Mouse (Mus musculus): Measurements from ENCODE around the gene Nfkbia. TPM values are rescaled to one million over a fixed set of nuclear protein-coding genes. Genes with fewer than 3 reads are reported as not detected.

Nfkbia gene
- polyA plus RNA-seq, 1 experiment from 2014 or later = 119 TPM

- Histone ChIP-seq H3K4me2 (replicated peaks; ENCODE audit: low read depth) (no peak overlapping the region), H3K9ac (ENCODE audit: low read length) (no peak overlapping the region), H3K27ac (replicated peaks) (peak overlapping the region; percentile 82), H3K4me3 (ENCODE audit: low read depth, low read length) (no peak overlapping the region), H3K27me3 (ENCODE audit: control insufficient read depth, insufficient read depth, low read length) (no peaks in the 10 kb centered on the region), H3K9me3 (ENCODE audit: control insufficient read depth, low read length) (no peaks in the 10 kb centered on the region), H3K36me3 (ENCODE audit: control insufficient read depth, insufficient read depth, low read length) (no peaks in the 10 kb centered on the region), H3K4me1 (replicated peaks; ENCODE audit: control insufficient read depth, insufficient read depth) (peaks cover 16% of the 10 kb centered on the region; the same call in 1 of the 2 replicates)
- 75% methylated on average over 11 of the region's 11 CpGs for WGBS
- DNase-seq (ENCODE audit: low spot score) = no peak
- no peak for ATAC-seq (ENCODE audit: low FRiP score, low TSS enrichment)
- TF ChIP-seq EP300 (optimal IDR thresholded peaks at IDR 0.05) (no peak), CTCF (IDR thresholded peaks at IDR 0.05; ENCODE audit: low read depth) (no peak)
Measured at GRCm38 (mm10) chr12:55447396-55447760, 45.1 kb downstream of the Nfkbia start.

- H3K27me3 ChIP-seq (ENCODE audit: control insufficient read depth, insufficient read depth, low read length) = no peaks in the 10 kb centered on the region
- H3K4me3 ChIP-seq (ENCODE audit: low read depth, low read length) = no peak overlapping the region
- H3K4me1 ChIP-seq (replicated peaks; ENCODE audit: control insufficient read depth, insufficient read depth) = peaks cover 17% of the 10 kb centered on the region; the same call in 1 of the 2 replicates
- no peak overlapping the region for H3K4me2 ChIP-seq (replicated peaks; ENCODE audit: low read depth)
- 23% methylated on average over 13 of the region's 13 CpGs for WGBS
- ATAC-seq (ENCODE audit: low FRiP score, low TSS enrichment) (peak; percentile 75), DNase-seq (ENCODE audit: low spot score) (peak; percentile 56)
- H3K27ac ChIP-seq (replicated peaks) = peak overlapping the region; percentile 82
- H3K9ac ChIP-seq (ENCODE audit: low read length) = 0 out of 2 replicates have a peak overlapping the region, but pooled peaks have one; percentile 28
- no peaks in the 10 kb centered on the region for H3K9me3 ChIP-seq (ENCODE audit: control insufficient read depth, low read length)
- TF ChIP-seq EP300 (optimal IDR thresholded peaks at IDR 0.05) (no peak), CTCF (IDR thresholded peaks at IDR 0.05; ENCODE audit: low read depth) (no peak)
- no peaks in the 10 kb centered on the region for H3K36me3 ChIP-seq (ENCODE audit: control insufficient read depth, insufficient read depth, low read length)
Measured at GRCm38 (mm10) chr12:55446746-55447395, 45.6 kb downstream of the Nfkbia start.

- TF ChIP-seq CTCF (IDR thresholded peaks at IDR 0.05; ENCODE audit: low read depth) (no peak), EP300 (optimal IDR thresholded peaks at IDR 0.05) (no peak)
- Histone ChIP-seq H3K27me3 (ENCODE audit: control insufficient read depth, insufficient read depth, low read length) (no peaks in the 10 kb centered on the region), H3K4me1 (replicated peaks; ENCODE audit: control insufficient read depth, insufficient read depth) (peaks cover 17% of the 10 kb centered on the region; the same call in 1 of the 2 replicates), H3K36me3 (ENCODE audit: control insufficient read depth, insufficient read depth, low read length) (no peaks in the 10 kb centered on the region), H3K4me3 (ENCODE audit: low read depth, low read length) (no peak overlapping the region), H3K9ac (ENCODE audit: low read length) (no peak overlapping the region), H3K4me2 (replicated peaks; ENCODE audit: low read depth) (no peak overlapping the region), H3K9me3 (ENCODE audit: control insufficient read depth, low read length) (no peaks in the 10 kb centered on the region), H3K27ac (replicated peaks) (peak overlapping the region; percentile 82)
- WGBS = 88% methylated on average over 4 of the region's 4 CpGs
- DNase-seq (ENCODE audit: low spot score) (no peak), ATAC-seq (ENCODE audit: low FRiP score, low TSS enrichment) (no peak)
Measured at GRCm38 (mm10) chr12:55446366-55446745, 46.1 kb downstream of the Nfkbia start.

GRCm38 (mm10) chr12:55445583-55445982, 46.9 kb downstream of the Nfkbia start:
- H3K4me3 ChIP-seq (ENCODE audit: low read depth, low read length) = no peak overlapping the region
- no peak overlapping the region for H3K4me2 ChIP-seq (replicated peaks; ENCODE audit: low read depth)
- WGBS = 82% methylated on average over 4 of the region's 4 CpGs
- peaks cover 17% of the 10 kb centered on the region; the same call in 1 of the 2 replicates for H3K4me1 ChIP-seq (replicated peaks; ENCODE audit: control insufficient read depth, insufficient read depth)
- no peak for ATAC-seq (ENCODE audit: low FRiP score, low TSS enrichment)
- no peak overlapping the region for H3K9ac ChIP-seq (ENCODE audit: low read length)
- DNase-seq (ENCODE audit: low spot score) = no peak
- TF ChIP-seq CTCF (IDR thresholded peaks at IDR 0.05; ENCODE audit: low read depth) = no peak
- TF ChIP-seq EP300 (optimal IDR thresholded peaks at IDR 0.05) = no peak
- H3K27me3 ChIP-seq (ENCODE audit: control insufficient read depth, insufficient read depth, low read length) = no peaks in the 10 kb centered on the region
- H3K9me3 ChIP-seq (ENCODE audit: control insufficient read depth, low read length) = no peaks in the 10 kb centered on the region
- peak overlapping the region; percentile 82; the same call in 1 of the 2 replicates for H3K27ac ChIP-seq (replicated peaks)
- H3K36me3 ChIP-seq (ENCODE audit: control insufficient read depth, insufficient read depth, low read length) = no peaks in the 10 kb centered on the region

GRCm38 (mm10) chr12:55444031-55444451, 48.4 kb downstream of the Nfkbia start:
- 69% methylated on average over 4 of the region's 4 CpGs for WGBS
- H3K36me3 ChIP-seq (ENCODE audit: control insufficient read depth, insufficient read depth, low read length) = no peaks in the 10 kb centered on the region
- no peak overlapping the region for H3K4me3 ChIP-seq (ENCODE audit: low read depth, low read length)
- no peaks in the 10 kb centered on the region for H3K27me3 ChIP-seq (ENCODE audit: control insufficient read depth, insufficient read depth, low read length)
- TF ChIP-seq EP300 (optimal IDR thresholded peaks at IDR 0.05) = no peak
- no peak for TF ChIP-seq CTCF (IDR thresholded peaks at IDR 0.05; ENCODE audit: low read depth)
- DNase-seq (ENCODE audit: low spot score) = no peak
- H3K9ac ChIP-seq (ENCODE audit: low read length) = no peak overlapping the region
- peak overlapping the region; percentile 49; the same call in 1 of the 2 replicates for H3K27ac ChIP-seq (replicated peaks)
- ATAC-seq (ENCODE audit: low FRiP score, low TSS enrichment) = no peak
- no peaks in the 10 kb centered on the region for H3K9me3 ChIP-seq (ENCODE audit: control insufficient read depth, low read length)
- no peak overlapping the region for H3K4me2 ChIP-seq (replicated peaks; ENCODE audit: low read depth)
- peaks cover 17% of the 10 kb centered on the region; the same call in 1 of the 2 replicates for H3K4me1 ChIP-seq (replicated peaks; ENCODE audit: control insufficient read depth, insufficient read depth)
